Mouse (Mus musculus): ENCODE data around the gene Rrn3. TPM values are rescaled to one million over a fixed set of nuclear protein-coding genes. Genes with fewer than 3 reads are reported as not detected.
A peak's percentile ranks its signal among the peaks of the same experiment; 100 is the strongest.
"Not testable (repeated sequence)": the region's sequence is repeated elsewhere in the genome, so short reads cannot be mapped to it uniquely, and the experiment has no call there.

Gene Rrn3
- polyA plus RNA-seq (2015; fragmentation: Nextera tagmentation; extraction: Ambion mirVana): 55.2 and 56.2 TPM in 2 replicates

DNA sequence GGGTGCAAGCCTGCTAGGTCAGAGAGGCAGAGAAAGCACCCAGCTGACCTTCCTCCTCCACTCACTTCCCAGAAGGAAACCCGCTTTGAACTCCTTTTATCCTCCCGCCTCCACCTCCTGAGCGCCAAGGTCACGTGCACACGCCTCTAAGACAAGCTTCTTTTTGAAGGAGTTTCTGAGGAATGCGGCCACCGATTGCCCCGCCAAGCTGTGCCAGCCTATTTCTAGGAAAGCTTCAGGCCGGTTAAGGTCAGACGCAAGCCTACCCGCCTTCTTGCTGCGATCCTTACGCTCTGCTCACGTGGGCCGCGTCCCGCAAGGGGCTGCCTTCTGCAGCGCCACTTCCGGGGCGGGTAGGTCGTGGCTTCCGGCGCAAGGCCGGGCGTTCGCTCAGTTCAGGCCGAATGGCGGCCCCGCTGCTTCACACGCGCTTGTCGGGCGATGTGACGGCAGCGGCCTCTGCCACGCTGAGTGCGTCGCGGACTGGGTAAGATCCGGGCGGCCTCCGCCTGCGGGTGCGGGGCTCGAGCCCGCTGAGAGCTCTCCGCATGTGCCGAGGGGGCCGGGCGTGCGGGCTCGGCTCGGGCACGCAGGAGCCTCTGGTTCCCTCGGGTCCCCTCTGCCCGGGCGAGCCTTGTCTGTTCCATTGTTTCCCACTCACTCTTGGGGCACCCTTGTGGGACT, at the start of gene Rrn3:
Gene Rrn3, plus strand, starts transcription at position 356 of the 684 bp plus-strand sequence.
- WGBS: under 1% methylated on average over 57 of the region's 57 CpGs
- Histone ChIP-seq H3K4me3 (replicated peaks; ENCODE audit: low read length) (peak within 1 kb of the TSS; percentile 71), H3K27ac (ENCODE audit: low read length) (peak within 1 kb of the TSS; percentile 87), H3K4me2 (ENCODE audit: low read depth, low read length) (peak within 1 kb of the TSS; percentile 77), H3K4me1 (ENCODE audit: control insufficient read depth, insufficient read depth, low read length) (peaks cover 9% of the 10 kb centered on the region), H3K36me3 (ENCODE audit: control insufficient read depth, insufficient read depth, low read length) (peaks cover 10% of the 10 kb centered on the region), H3K27me3 (ENCODE audit: control insufficient read depth, insufficient read depth, low read length) (no peaks in the 10 kb centered on the region), H3K9me3 (replicated peaks; ENCODE audit: control insufficient read depth, low read length) (no peaks in the 10 kb centered on the region), H3K9ac (ENCODE audit: low read length) (peak within 1 kb of the TSS; percentile 92)
- ATAC-seq (ENCODE audit: insufficient read depth, low FRiP score): peak; percentile 98

DNA sequence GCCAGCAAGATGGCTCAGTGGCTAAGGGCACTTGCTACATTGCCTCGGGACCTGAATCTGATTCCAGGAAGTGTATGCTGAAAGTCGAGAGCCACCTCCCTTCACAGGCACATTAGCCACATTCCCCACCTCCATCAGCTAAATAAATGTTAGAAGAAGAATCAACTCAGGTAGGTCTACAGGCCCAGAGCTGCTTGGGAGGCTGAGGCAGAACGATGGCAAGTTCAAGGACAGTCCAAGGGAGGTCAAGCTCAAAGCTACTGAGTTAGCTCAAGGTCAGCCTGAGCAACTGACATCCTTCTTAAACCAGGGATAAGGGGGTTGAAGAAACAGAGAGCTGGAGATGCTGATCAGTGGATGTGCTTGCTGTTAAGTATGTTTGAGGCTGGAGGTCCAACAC, 47.7 kb upstream of the Rrn3 start:
- H3K4me2 ChIP-seq (ENCODE audit: low read depth, low read length): no peak overlapping the region
- H3K36me3 ChIP-seq (ENCODE audit: control insufficient read depth, insufficient read depth, low read length): no peaks in the 10 kb centered on the region
- ATAC-seq (ENCODE audit: insufficient read depth, low FRiP score): no peak
- whole genome bisulfite sequencing: 68% methylated on average over 3 of the region's 3 CpGs
- peaks cover 5% of the 10 kb centered on the region; the same call in 1 of the 2 replicates for H3K4me1 ChIP-seq (ENCODE audit: control insufficient read depth, insufficient read depth, low read length)
- no peaks in the 10 kb centered on the region for H3K27me3 ChIP-seq (ENCODE audit: control insufficient read depth, insufficient read depth, low read length)
- no peaks in the 10 kb centered on the region for H3K9me3 ChIP-seq (replicated peaks; ENCODE audit: control insufficient read depth, low read length)
- no peak overlapping the region for H3K4me3 ChIP-seq (replicated peaks; ENCODE audit: low read length)
- H3K9ac ChIP-seq (ENCODE audit: low read length): no peak overlapping the region
- no peak overlapping the region for H3K27ac ChIP-seq (ENCODE audit: low read length)

DNA sequence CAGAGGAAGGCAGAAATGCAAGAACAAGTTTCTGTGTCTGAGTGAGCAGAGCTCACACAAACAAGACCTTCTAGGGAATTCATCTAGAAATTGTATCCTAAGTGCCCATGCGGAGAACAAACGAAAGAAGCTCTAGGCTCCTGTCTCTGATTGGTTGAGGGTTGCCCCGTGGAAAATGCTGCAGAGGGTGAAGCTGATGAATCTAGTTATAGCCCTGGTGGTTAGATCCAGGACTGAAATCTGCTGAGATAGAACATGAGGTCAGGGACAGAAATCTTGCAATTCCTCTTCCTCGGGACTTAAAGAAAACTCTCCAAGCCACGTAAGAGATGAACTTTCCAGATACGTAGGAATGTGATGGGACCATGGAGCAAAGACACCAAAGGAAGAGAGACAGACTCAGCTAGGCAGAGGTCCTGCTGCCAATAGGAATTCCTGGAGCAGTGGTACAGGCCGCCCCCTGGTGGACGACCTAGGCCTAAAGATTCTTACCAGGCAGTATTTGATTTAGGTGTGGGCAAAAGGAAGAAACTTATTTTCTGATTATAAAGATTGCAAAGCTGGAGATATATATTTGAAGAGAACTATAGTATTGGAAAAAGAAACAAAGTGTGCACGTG, 46.9 kb upstream of the Rrn3 start:
- H3K4me1 ChIP-seq (ENCODE audit: control insufficient read depth, insufficient read depth, low read length): peaks cover 5% of the 10 kb centered on the region; the same call in 1 of the 2 replicates
- no peak overlapping the region for H3K9ac ChIP-seq (ENCODE audit: low read length)
- no peaks in the 10 kb centered on the region for H3K27me3 ChIP-seq (ENCODE audit: control insufficient read depth, insufficient read depth, low read length)
- no peak for ATAC-seq (ENCODE audit: insufficient read depth, low FRiP score)
- H3K36me3 ChIP-seq (ENCODE audit: control insufficient read depth, insufficient read depth, low read length): no peaks in the 10 kb centered on the region
- 22% methylated on average over 9 of the region's 9 CpGs for WGBS
- H3K27ac ChIP-seq (ENCODE audit: low read length): no peak overlapping the region
- no peak overlapping the region for H3K4me2 ChIP-seq (ENCODE audit: low read depth, low read length)
- no peak overlapping the region for H3K4me3 ChIP-seq (replicated peaks; ENCODE audit: low read length)
- H3K9me3 ChIP-seq (replicated peaks; ENCODE audit: control insufficient read depth, low read length): no peaks in the 10 kb centered on the region

DNA sequence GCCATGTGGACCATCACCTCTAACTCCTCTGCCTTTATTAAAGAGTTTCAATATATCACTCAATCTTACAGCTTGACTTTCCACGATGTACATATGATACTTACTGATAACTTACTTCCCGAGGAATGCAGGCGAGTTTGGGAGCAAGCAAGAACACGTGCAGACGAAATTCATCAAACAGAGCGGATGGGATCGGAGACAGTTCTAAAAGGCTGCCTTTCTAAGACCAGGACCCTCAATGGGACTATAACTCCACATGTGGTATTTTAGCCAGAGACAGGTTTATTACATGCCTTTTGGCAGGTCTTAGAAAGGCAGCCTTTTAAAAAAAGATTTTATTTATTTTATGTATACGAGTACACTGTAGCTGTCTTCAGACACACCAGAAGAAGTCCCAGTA, 44.5 kb upstream of the Rrn3 start:
- 0 out of 2 replicates have a peak, but pooled peaks cover under 1% of the 10 kb centered on the region for H3K4me1 ChIP-seq (ENCODE audit: control insufficient read depth, insufficient read depth, low read length)
- WGBS: 63% methylated on average over 8 of the region's 8 CpGs
- no peak overlapping the region for H3K27ac ChIP-seq (ENCODE audit: low read length)
- H3K4me2 ChIP-seq (ENCODE audit: low read depth, low read length): no peak overlapping the region
- H3K36me3 ChIP-seq (ENCODE audit: control insufficient read depth, insufficient read depth, low read length): no peaks in the 10 kb centered on the region
- no peak overlapping the region for H3K4me3 ChIP-seq (replicated peaks; ENCODE audit: low read length)
- H3K27me3 ChIP-seq (ENCODE audit: control insufficient read depth, insufficient read depth, low read length): no peaks in the 10 kb centered on the region
- H3K9ac ChIP-seq (ENCODE audit: low read length): no peak overlapping the region
- H3K9me3 ChIP-seq (replicated peaks; ENCODE audit: control insufficient read depth, low read length): no peaks in the 10 kb centered on the region
- no peak for ATAC-seq (ENCODE audit: insufficient read depth, low FRiP score)

DNA sequence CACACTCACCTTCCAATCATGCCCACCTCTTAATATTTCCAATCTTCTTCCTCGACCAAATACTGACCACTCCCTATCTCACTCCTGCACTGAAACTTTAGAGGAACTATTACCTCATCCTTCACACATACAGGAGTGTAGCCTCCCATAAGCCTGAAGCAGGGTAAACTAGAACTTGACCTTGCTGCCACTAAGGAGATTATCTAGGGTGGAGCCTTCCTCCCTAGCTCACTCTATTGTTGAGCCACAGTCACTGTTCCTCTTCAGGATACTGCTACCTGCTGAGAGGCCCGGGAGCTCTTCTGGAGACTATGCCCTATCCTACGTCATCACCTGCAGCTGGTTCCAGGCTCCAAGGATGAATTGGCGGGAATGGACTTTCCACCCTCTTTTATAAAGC, 41.5 kb upstream of the Rrn3 start:
- H3K27ac ChIP-seq (ENCODE audit: low read length); H3K9me3 ChIP-seq (replicated peaks; ENCODE audit: control insufficient read depth, low read length); H3K36me3 ChIP-seq (ENCODE audit: control insufficient read depth, insufficient read depth, low read length); H3K4me1 ChIP-seq (ENCODE audit: control insufficient read depth, insufficient read depth, low read length); H3K4me3 ChIP-seq (replicated peaks; ENCODE audit: low read length); ATAC-seq (ENCODE audit: insufficient read depth, low FRiP score); H3K9ac ChIP-seq (ENCODE audit: low read length); H3K27me3 ChIP-seq (ENCODE audit: control insufficient read depth, insufficient read depth, low read length); H3K4me2 ChIP-seq (ENCODE audit: low read depth, low read length): not testable (repeated sequence)
- 58% methylated on average over 4 of the region's 4 CpGs for WGBS

DNA sequence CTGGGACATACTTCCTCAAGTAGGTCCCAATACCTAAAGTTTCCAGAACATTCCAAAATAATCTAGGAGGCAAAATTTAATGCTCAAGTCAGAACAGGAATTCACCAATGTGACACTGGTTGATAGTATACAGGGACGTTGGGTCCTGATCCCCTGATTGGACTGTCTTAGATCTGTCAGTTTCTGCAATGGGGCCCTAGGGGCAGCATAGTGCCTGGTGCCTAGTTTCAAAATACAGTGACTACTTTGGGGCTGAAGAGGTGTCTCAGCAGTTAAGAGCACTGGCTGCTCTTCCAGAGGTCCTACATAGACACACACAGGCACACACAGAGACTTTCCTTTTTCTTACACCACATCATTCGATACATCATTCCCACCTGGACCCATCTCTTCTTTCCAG, 39.7 kb upstream of the Rrn3 start:
- H3K4me3 ChIP-seq (replicated peaks; ENCODE audit: low read length): no peak overlapping the region
- no peak overlapping the region for H3K9ac ChIP-seq (ENCODE audit: low read length)
- 60% methylated on average over 2 of the region's 2 CpGs for WGBS
- no peak overlapping the region for H3K27ac ChIP-seq (ENCODE audit: low read length)
- H3K36me3 ChIP-seq (ENCODE audit: control insufficient read depth, insufficient read depth, low read length): no peaks in the 10 kb centered on the region
- no peaks in the 10 kb centered on the region for H3K27me3 ChIP-seq (ENCODE audit: control insufficient read depth, insufficient read depth, low read length)
- no peak for ATAC-seq (ENCODE audit: insufficient read depth, low FRiP score)
- H3K4me1 ChIP-seq (ENCODE audit: control insufficient read depth, insufficient read depth, low read length): no peaks in the 10 kb centered on the region
- H3K4me2 ChIP-seq (ENCODE audit: low read depth, low read length): no peak overlapping the region
- H3K9me3 ChIP-seq (replicated peaks; ENCODE audit: control insufficient read depth, low read length): no peaks in the 10 kb centered on the region

DNA sequence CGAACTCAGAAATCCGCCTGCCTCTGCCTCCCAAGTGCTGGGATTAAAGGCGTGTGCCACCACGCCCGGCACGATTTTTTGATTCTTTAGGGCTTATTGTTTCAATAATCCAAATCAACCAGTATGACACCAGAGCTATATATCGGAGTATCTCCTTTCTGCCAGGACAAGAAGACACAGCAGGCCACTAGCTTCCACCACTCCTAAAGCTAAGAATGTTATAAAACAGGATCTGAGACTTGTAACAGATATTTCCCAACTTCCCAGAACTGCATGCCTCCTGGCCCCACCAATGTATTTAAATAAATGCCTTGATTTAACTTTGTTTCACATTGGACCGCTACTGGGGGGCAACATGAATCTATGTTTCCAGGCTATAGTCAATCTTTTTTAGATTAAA, 32.8 kb upstream of the Rrn3 start:
- WGBS: 91% methylated on average over 8 of the region's 8 CpGs
- ATAC-seq (ENCODE audit: insufficient read depth, low FRiP score): no peak
- H3K4me3 ChIP-seq (replicated peaks; ENCODE audit: low read length): no peak overlapping the region
- H3K27ac ChIP-seq (ENCODE audit: low read length): no peak overlapping the region
- no peaks in the 10 kb centered on the region for H3K9me3 ChIP-seq (replicated peaks; ENCODE audit: control insufficient read depth, low read length)
- H3K27me3 ChIP-seq (ENCODE audit: control insufficient read depth, insufficient read depth, low read length): no peaks in the 10 kb centered on the region
- no peak overlapping the region for H3K9ac ChIP-seq (ENCODE audit: low read length)
- H3K36me3 ChIP-seq (ENCODE audit: control insufficient read depth, insufficient read depth, low read length): no peaks in the 10 kb centered on the region
- no peak overlapping the region for H3K4me2 ChIP-seq (ENCODE audit: low read depth, low read length)
- no peaks in the 10 kb centered on the region for H3K4me1 ChIP-seq (ENCODE audit: control insufficient read depth, insufficient read depth, low read length)

DNA sequence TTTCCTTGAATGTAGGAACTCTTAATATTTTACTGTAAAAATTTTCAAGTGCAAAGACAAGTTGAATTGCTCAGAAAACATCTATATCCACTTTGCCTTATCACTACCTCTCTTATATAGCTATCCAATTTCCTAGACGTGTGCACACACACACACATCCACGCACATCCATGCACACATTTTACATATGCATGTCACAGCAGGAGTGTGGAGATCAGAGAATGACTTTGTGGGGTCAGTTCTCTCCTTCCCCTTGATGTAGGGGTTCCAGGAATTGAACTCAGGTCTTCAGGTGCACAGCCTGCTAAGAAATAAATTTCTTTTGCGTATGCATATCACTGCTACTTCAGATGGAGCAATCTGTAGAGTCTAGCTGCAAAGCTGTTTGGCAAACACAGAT, 32.4 kb upstream of the Rrn3 start:
- H3K9ac ChIP-seq (ENCODE audit: low read length): no peak overlapping the region
- WGBS: 62% methylated on average over 3 of the region's 3 CpGs
- H3K27me3 ChIP-seq (ENCODE audit: control insufficient read depth, insufficient read depth, low read length): no peaks in the 10 kb centered on the region
- no peak overlapping the region for H3K27ac ChIP-seq (ENCODE audit: low read length)
- H3K4me1 ChIP-seq (ENCODE audit: control insufficient read depth, insufficient read depth, low read length): no peaks in the 10 kb centered on the region
- ATAC-seq (ENCODE audit: insufficient read depth, low FRiP score): no peak
- H3K9me3 ChIP-seq (replicated peaks; ENCODE audit: control insufficient read depth, low read length): no peaks in the 10 kb centered on the region
- no peak overlapping the region for H3K4me2 ChIP-seq (ENCODE audit: low read depth, low read length)
- no peaks in the 10 kb centered on the region for H3K36me3 ChIP-seq (ENCODE audit: control insufficient read depth, insufficient read depth, low read length)
- H3K4me3 ChIP-seq (replicated peaks; ENCODE audit: low read length): no peak overlapping the region

DNA sequence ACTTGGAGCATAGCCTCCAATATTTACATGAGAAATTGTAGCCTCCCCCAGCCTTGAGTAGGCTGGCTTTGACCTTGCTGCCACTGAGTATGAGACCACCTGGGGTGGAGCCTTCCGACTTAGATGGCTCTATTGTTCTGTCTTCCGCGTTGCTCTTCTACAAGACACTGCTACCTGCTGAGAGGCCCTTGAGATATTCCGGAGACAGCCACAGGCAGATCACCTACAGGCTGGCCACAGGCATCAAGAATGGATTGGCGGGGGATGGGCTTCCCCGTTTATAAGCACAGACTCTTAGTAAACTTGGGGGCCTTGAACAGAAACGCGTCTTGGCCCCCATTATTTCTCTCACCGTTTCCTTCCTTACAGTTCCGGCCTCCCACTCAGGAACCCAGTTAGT, 31.7 kb upstream of the Rrn3 start:
- ATAC-seq (ENCODE audit: insufficient read depth, low FRiP score); H3K4me2 ChIP-seq (ENCODE audit: low read depth, low read length); H3K4me3 ChIP-seq (replicated peaks; ENCODE audit: low read length); H3K9ac ChIP-seq (ENCODE audit: low read length); H3K36me3 ChIP-seq (ENCODE audit: control insufficient read depth, insufficient read depth, low read length); H3K27ac ChIP-seq (ENCODE audit: low read length); H3K4me1 ChIP-seq (ENCODE audit: control insufficient read depth, insufficient read depth, low read length); H3K9me3 ChIP-seq (replicated peaks; ENCODE audit: control insufficient read depth, low read length); H3K27me3 ChIP-seq (ENCODE audit: control insufficient read depth, insufficient read depth, low read length): not testable (repeated sequence)
- 34% methylated on average over 10 of the region's 10 CpGs for WGBS

Measured in stomach, embryonic 16.5 days (tissue).